In the genomic region with DNA sequence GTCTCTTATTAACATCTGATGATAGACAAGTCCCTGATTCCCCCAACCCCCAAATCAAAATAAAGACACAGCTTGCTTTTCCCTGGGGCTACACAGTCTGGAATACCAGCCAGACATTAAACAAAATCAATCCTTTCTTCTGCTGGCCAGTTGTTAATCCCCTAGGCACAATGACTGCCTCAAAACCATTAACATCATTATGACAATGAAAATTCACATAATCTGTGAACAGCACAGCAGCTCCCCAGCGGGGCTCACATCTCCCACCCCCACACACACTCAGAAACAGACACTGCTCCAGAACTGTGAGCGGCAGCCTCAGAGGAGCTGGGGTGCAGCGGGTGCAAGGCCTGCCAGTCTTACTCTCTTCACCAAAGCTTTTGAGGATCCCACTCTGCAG, we compare ENCODE assay signal across 12 mouse cellular contexts. TPM values are rescaled to one million over a fixed set of nuclear protein-coding genes. Genes with fewer than 3 reads are reported as not detected.
A peak's percentile ranks its signal among the peaks of the same experiment; 100 is the strongest.
DNase-seq lines count a peak whose midpoint lies in the region; ATAC-seq and TF ChIP-seq lines count a peak whose summit lies in the region.
"Had no signal": no experiment of that assay in that cellular context is flagged by ENCODE, and none has a peak within 500 bp of the region (broad histone marks: within the 10 kb centered on the region; RNA-seq: fewer than 3 reads in every experiment).

No protein-coding gene starts in this region.

- H3K4me3 ChIP-seq in heart, embryonic 14.5 days (ENCODE audit: control insufficient read depth in 1 of 2, insufficient read depth in 1 of 2, low read depth in 1 of 2, low read length in 2 of 2): no peak overlapping the region
- H3K4me3 ChIP-seq in cortical plate, adult 2 months (ENCODE audit: insufficient read depth, low read length): peak overlapping the region; percentile 34
- no peak overlapping the region for H3K4me3 ChIP-seq in forebrain, embryonic 16.5 days (replicated peaks; ENCODE audit: low read length)
- H3K4me3 ChIP-seq in midbrain, embryonic 13.5 days (replicated peaks): peak overlapping the region; percentile 25
- H3K4me3 ChIP-seq in liver, postnatal 0 days (ENCODE audit: low read depth, low read length): no peak overlapping the region

- no peak for ATAC-seq in heart, embryonic 14.5 days (ENCODE audit: insufficient number of reproducible peaks, insufficient read depth, low FRiP score, low read depth)
- ATAC-seq in forebrain, embryonic 16.5 days: no peak
- 0 out of 2 replicates have a peak, but pooled peaks have one; percentile 5 for ATAC-seq in midbrain, embryonic 13.5 days
- ATAC-seq in liver, postnatal 0 days: no peak

- H3K27me3 ChIP-seq in heart, embryonic 14.5 days (ENCODE audit: control insufficient read depth, insufficient read depth, low read length): no peaks in the 10 kb centered on the region
- H3K27me3 ChIP-seq in forebrain, embryonic 16.5 days (replicated peaks; ENCODE audit: control insufficient read depth, insufficient read depth, low read length): no peaks in the 10 kb centered on the region
- H3K27me3 ChIP-seq in midbrain, embryonic 13.5 days: no peaks in the 10 kb centered on the region
- H3K27me3 ChIP-seq in liver, postnatal 0 days (ENCODE audit: insufficient read depth, low read length): no peaks in the 10 kb centered on the region

- no peak overlapping the region for H3K27ac ChIP-seq in heart, embryonic 14.5 days (replicated peaks in 1 of 2; ENCODE audit: control insufficient read depth in 1 of 2, insufficient read depth in 1 of 2, low read depth in 2 of 2, low read length in 2 of 2)
- peak overlapping the region; percentile 61; the same call in 1 of the 2 replicates for H3K27ac ChIP-seq in cortical plate, adult 2 months (ENCODE audit: insufficient read depth, low read length)
- no peak overlapping the region for H3K27ac ChIP-seq in forebrain, embryonic 16.5 days (ENCODE audit: low read length)
- H3K27ac ChIP-seq in midbrain, embryonic 13.5 days: peak overlapping the region; percentile 84
- no peak overlapping the region for H3K27ac ChIP-seq in liver, postnatal 0 days (ENCODE audit: low read depth)

- no peaks in the 10 kb centered on the region for H3K9me3 ChIP-seq in heart, embryonic 14.5 days (ENCODE audit: control insufficient read depth, low read length)
- H3K9me3 ChIP-seq in forebrain, embryonic 16.5 days (ENCODE audit: control insufficient read depth, low read length): no peaks in the 10 kb centered on the region
- no peaks in the 10 kb centered on the region for H3K9me3 ChIP-seq in midbrain, embryonic 13.5 days
- no peaks in the 10 kb centered on the region for H3K9me3 ChIP-seq in liver, postnatal 0 days (ENCODE audit: low read length)

- TF ChIP-seq EP300 in liver, postnatal 0 days (IDR thresholded peaks at IDR 0.05; ENCODE audit: low read depth): no peak

- H3K4me2 ChIP-seq in heart, embryonic 14.5 days (ENCODE audit: low read length): peak overlapping the region; percentile 35
- peak overlapping the region; percentile 31 for H3K4me2 ChIP-seq in forebrain, embryonic 16.5 days (ENCODE audit: low read length)
- H3K4me2 ChIP-seq in midbrain, embryonic 13.5 days (replicated peaks): peak overlapping the region; percentile 39
- H3K4me2 ChIP-seq in liver, postnatal 0 days (ENCODE audit: low read depth, low read length): no peak overlapping the region

- TF ChIP-seq POLR2A in cortical plate, adult 2 months (IDR thresholded peaks at IDR 0.05; ENCODE audit: extremely low read depth, insufficient read depth, low read length): no peak

- WGBS in heart, embryonic 14.5 days: 59% methylated on average over 3 of the region's 3 CpGs
- WGBS in forebrain, embryonic 16.5 days: 14% methylated on average over 3 of the region's 3 CpGs
- 10% methylated on average over 3 of the region's 3 CpGs for WGBS in midbrain, embryonic 13.5 days
- WGBS in liver, postnatal 0 days (ENCODE audit: insufficient replicate concordance): 73% methylated on average over 3 of the region's 3 CpGs

- H3K36me3 ChIP-seq in heart, embryonic 14.5 days (ENCODE audit: control insufficient read depth, insufficient read depth, low read length): peaks cover 19% of the 10 kb centered on the region
- H3K36me3 ChIP-seq in forebrain, embryonic 16.5 days (ENCODE audit: control insufficient read depth, insufficient read depth): no peaks in the 10 kb centered on the region
- no peaks in the 10 kb centered on the region for H3K36me3 ChIP-seq in midbrain, embryonic 13.5 days
- H3K36me3 ChIP-seq in liver, postnatal 0 days (replicated peaks; ENCODE audit: insufficient read depth, low read length): no peaks in the 10 kb centered on the region

- no peak for DNase-seq in heart, adult 11 months
- no peak for DNase-seq in liver, postnatal 0 days
- DNase-seq in kidney, postnatal 36 days: no peak
- no peak for DNase-seq in spleen, postnatal 14 days (ENCODE audit: low spot score in 2 of 2)
- DNase-seq: cerebellum, adult 18-20 months; kidney, adult 18-20 months; spleen, adult 18-20 months; thymus, postnatal 25 days had no signal

- TF ChIP-seq CTCF in cortical plate, adult 2 months (IDR thresholded peaks at IDR 0.05; ENCODE audit: extremely low read depth, insufficient read depth, low read length): no peak
- TF ChIP-seq CTCF in liver, postnatal 0 days (IDR thresholded peaks at IDR 0.05; ENCODE audit: low read depth): no peak

- peaks cover 16 to 62% of the 10 kb centered on the region in 2 experiments for H3K4me1 ChIP-seq in heart, embryonic 14.5 days (ENCODE audit: control insufficient read depth in 2 of 2, insufficient read depth in 2 of 2, low read length in 2 of 2)
- H3K4me1 ChIP-seq in cortical plate, adult 2 months (ENCODE audit: control insufficient read depth, insufficient read depth, low read length): peaks cover 7% of the 10 kb centered on the region; the same call in 1 of the 2 replicates
- H3K4me1 ChIP-seq in forebrain, embryonic 16.5 days (replicated peaks; ENCODE audit: control insufficient read depth, insufficient read depth, low read length): peaks cover 39% of the 10 kb centered on the region
- H3K4me1 ChIP-seq in midbrain, embryonic 13.5 days (replicated peaks): peaks cover 75% of the 10 kb centered on the region
- H3K4me1 ChIP-seq in liver, postnatal 0 days (ENCODE audit: insufficient read depth): peaks cover 25% of the 10 kb centered on the region

- H3K9ac ChIP-seq in heart, embryonic 14.5 days (ENCODE audit: low read length): peak overlapping the region; percentile 56
- H3K9ac ChIP-seq in forebrain, embryonic 16.5 days (replicated peaks; ENCODE audit: low read depth, low read length): peak overlapping the region; percentile 7
- peak overlapping the region; percentile 44; the same call in 1 of the 2 replicates for H3K9ac ChIP-seq in midbrain, embryonic 13.5 days (replicated peaks)
- H3K9ac ChIP-seq in liver, postnatal 0 days (replicated peaks): no peak overlapping the region

RNA-seq across cellular contexts. Expression of a gene that starts 3.2 kb away (rescaled TPM):
- polyA plus RNA-seq in heart, embryonic 14.5 days (2014; fragmentation: Nextera tagmentation; extraction: Ambion mirVana): 22.8 and 23.5 TPM in 2 replicates
- 27.6 and 32.6 TPM in 2 replicates for polyA plus RNA-seq in cortical plate, adult 2 months (2012; rRNA removed)
- polyA plus RNA-seq in forebrain, embryonic 16.5 days (2015; fragmentation: Nextera tagmentation; extraction: Ambion mirVana): 7.1 and 8.1 TPM in 2 replicates
- 8.5 and 10.2 TPM in 2 replicates for polyA plus RNA-seq in midbrain, embryonic 13.5 days (2015; fragmentation: Nextera tagmentation; extraction: Ambion mirVana)
- polyA plus RNA-seq in liver, postnatal 0 days (2015; fragmentation: Nextera tagmentation; extraction: Ambion mirVana): 2.1 TPM in 2 replicates

Comparison
In these comparisons a context has a peak if more than half of its experiments do, and no peak if none do; other contexts are left out.
1. H3K27ac ChIP-seq: peak in cortical plate, adult 2 months (single experiment) and midbrain, embryonic 13.5 days (single experiment); none in heart, embryonic 14.5 days (0 of 2), forebrain, embryonic 16.5 days (single experiment) and liver, postnatal 0 days (single experiment).
2. H3K4me3 ChIP-seq: peak in cortical plate, adult 2 months (single experiment) and midbrain, embryonic 13.5 days (single experiment); none in heart, embryonic 14.5 days (0 of 2), forebrain, embryonic 16.5 days (single experiment) and liver, postnatal 0 days (single experiment).